Mouse (Mus musculus) embryonic facial prominence, embryonic 10.5 days (tissue): ENCODE results near the gene Zfp618. TPM values are rescaled to one million over a fixed set of nuclear protein-coding genes. Genes with fewer than 3 reads are reported as not detected.
A peak's percentile ranks its signal among the peaks of the same experiment; 100 is the strongest.

ENCODE experiments used
- DNase-seq: peaks from one replicate; pipeline ENCODE4 v3.0.0-alpha.2; 2017; ENCODE audit warnings: low spot score
- H3K27ac ChIP-seq: fragments of 300-500 bp; sonication (generic); replicated peaks from 2 replicates; pipeline ENCODE4 v1.5.1; 2016; ENCODE audit warnings: mild to moderate bottlenecking
- H3K27me3 ChIP-seq: fragments of 300-500 bp; sonication (generic); replicated peaks from 2 replicates; pipeline ENCODE4 v1.6.1; 2016; ENCODE audit warnings: low read depth, mild to moderate bottlenecking; ENCODE audit not compliant: poor library complexity, severe bottlenecking
- H3K36me3 ChIP-seq: fragments of 300-500 bp; sonication (generic); replicated peaks from 2 replicates; pipeline ENCODE4 v1.6.1; 2016; ENCODE audit warnings: mild to moderate bottlenecking, moderate library complexity
- H3K4me1 ChIP-seq: fragments of 300-500 bp; sonication (generic); 2 replicates; pipeline ENCODE4 v1.6.1; 2016
- H3K4me3 ChIP-seq: fragments of 300-500 bp; sonication (generic); 2 replicates; pipeline ENCODE4 v1.5.1; 2016; ENCODE audit warnings: mild to moderate bottlenecking, moderate library complexity
- H3K9me3 ChIP-seq: fragments of 300-500 bp; sonication (generic); 2 replicates; pipeline ENCODE4 v1.6.1; 2016; ENCODE audit warnings: mild to moderate bottlenecking
- WGBS: fragments of 180-500 bp; shearing (Covaris S2); methylation state at CpG from one replicate; pipeline ENCODE4 v1.1.7; 2016; 5-methylcytosine and 5-hydroxymethylcytosine counted together
- polyA plus RNA-seq: library from polyadenylated mRNA; unstranded; fragments of >200 nt; fragmentation: Nextera tagmentation; extraction: Ambion mirVana; gene quantifications from 2 replicates; pipeline ENCODE4 v1.2.1, GENCODE M21; 2016

The Zfp618 gene
- polyA plus RNA-seq, 1 experiment from 2014 or later: 26.9 TPM

DNA sequence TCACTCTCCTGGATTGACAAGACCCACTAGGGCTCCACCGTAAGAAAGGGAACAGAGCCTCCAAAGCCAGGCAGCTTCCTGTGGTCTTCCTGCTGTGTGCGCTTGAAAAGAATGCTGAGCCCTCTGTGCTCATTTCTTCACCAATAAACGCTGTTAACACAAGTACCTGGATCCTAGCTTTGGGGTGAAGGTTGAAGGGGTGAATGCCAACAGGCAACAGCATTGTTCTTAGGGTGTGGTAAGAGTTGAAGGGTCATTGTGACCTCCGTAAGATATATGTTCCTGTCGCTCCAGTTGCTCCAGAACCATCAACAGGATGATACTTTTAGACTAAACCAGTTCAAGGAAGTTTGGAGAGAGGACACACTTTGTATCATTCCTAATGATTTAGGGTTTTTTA is 189.3 kb downstream of the Zfp618 start, which contains the start of gene Ambp:
Gene Ambp, minus strand, starts transcription at position 101 of the 400 bp plus-strand sequence.
- no peak for DNase-seq
- no peaks in the 10 kb centered on the region for H3K9me3 ChIP-seq
- no peaks in the 10 kb centered on the region for H3K36me3 ChIP-seq
- no peak within 1 kb of the TSS for H3K4me3 ChIP-seq
- H3K27me3 ChIP-seq: no peaks in the 10 kb centered on the region
- WGBS: 66% methylated on average over 5 of the region's 5 CpGs
- H3K27ac ChIP-seq: no peak within 1 kb of the TSS
- H3K4me1 ChIP-seq: no peaks in the 10 kb centered on the region

DNA sequence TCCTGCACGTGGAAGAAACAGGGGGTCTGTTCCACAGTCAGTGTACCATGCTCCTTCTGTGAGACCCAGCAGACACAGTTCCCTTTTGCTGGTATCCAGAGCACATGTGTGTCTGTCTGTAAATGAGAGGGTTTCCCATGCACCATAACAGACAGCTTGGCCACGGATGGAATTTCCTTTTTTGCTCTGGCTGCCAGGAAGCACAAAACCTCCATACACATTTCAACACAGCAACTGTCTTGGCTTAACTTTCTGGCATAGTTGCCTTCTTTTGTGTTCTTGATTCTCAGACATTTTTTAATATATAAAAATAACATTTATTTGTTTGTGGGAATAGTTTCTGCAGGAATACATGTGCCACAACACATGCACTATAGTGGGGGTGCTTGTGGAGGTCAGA is 190.2 kb downstream of the Zfp618 start:
- no peaks in the 10 kb centered on the region for H3K36me3 ChIP-seq
- H3K27me3 ChIP-seq: no peaks in the 10 kb centered on the region
- DNase-seq: no peak
- H3K27ac ChIP-seq: no peak overlapping the region
- H3K4me3 ChIP-seq: no peak overlapping the region
- WGBS: 68% methylated on average over 2 of the region's 2 CpGs
- no peaks in the 10 kb centered on the region for H3K9me3 ChIP-seq
- no peaks in the 10 kb centered on the region for H3K4me1 ChIP-seq

DNA sequence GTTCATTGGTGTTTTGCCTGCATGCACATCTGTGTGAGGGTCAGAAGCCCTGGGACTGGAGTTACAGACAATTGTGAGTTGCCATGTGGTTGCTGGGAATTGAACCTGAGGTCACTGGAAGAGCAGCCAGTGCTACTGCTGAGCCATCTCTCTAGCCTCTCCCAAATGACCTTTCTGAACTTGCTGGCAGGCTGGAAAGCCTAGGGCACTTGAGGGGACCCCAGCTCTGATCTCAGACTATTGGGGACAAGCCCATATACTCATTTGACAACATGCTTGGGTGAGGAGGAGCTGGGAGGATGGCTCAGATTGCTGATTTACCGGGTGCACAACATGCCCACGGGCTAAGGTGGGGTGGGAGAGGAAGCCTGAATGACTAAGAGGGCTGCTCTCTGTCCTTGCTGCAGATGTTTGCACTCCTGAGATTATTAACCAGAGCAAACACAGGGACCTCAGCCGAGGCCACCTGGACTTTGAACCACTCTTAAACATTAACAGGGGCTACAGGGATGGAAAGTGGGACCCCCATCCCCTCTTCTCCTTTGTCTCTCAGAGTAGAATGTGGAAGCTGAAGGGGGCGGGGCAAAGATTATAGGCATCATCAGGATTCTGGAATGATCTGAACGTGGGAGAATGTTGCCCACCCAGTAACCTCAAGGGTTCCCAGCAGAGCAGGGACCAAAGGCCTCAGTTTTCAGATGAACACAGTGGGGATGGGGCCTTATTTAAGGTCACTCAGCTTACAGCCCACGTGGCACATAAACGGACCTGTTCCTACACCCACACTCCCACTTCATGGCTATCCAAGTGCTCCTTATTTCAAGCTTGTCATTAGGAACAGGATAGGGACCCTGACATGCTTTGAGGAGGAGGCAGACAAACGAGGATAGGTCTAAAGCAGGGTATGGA is 191.6 kb downstream of the Zfp618 start:
- WGBS: 65% methylated on average over 8 of the region's 8 CpGs
- H3K27ac ChIP-seq: no peak overlapping the region
- no peaks in the 10 kb centered on the region for H3K4me1 ChIP-seq
- no peak overlapping the region for H3K4me3 ChIP-seq
- DNase-seq: no peak
- H3K9me3 ChIP-seq: no peaks in the 10 kb centered on the region
- no peaks in the 10 kb centered on the region for H3K27me3 ChIP-seq
- no peaks in the 10 kb centered on the region for H3K36me3 ChIP-seq

DNA sequence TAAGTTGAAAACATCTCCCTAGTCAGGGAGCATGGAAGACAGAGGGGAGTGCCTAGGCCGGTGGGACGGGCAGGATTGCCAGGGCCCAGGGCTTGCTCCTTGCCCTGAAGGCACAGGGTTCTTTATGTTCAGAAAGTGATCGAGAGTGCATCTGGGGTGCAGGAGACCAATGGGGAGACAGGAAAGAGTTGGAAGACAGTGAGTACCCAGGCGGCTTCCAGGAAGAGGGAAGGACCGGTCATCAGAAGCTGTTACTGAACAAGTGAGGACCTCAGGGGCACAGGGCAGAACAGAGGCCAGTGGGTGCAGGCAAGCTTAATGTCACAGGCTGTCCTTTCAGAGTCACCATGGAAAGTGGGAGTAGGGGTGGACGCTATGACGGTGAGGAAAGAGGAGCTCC is 192.8 kb downstream of the Zfp618 start:
- no peak overlapping the region for H3K27ac ChIP-seq
- DNase-seq: no peak
- H3K4me1 ChIP-seq: no peaks in the 10 kb centered on the region
- WGBS: 88% methylated on average over 7 of the region's 7 CpGs
- no peaks in the 10 kb centered on the region for H3K36me3 ChIP-seq
- H3K9me3 ChIP-seq: no peaks in the 10 kb centered on the region
- H3K27me3 ChIP-seq: no peaks in the 10 kb centered on the region
- no peak overlapping the region for H3K4me3 ChIP-seq

DNA sequence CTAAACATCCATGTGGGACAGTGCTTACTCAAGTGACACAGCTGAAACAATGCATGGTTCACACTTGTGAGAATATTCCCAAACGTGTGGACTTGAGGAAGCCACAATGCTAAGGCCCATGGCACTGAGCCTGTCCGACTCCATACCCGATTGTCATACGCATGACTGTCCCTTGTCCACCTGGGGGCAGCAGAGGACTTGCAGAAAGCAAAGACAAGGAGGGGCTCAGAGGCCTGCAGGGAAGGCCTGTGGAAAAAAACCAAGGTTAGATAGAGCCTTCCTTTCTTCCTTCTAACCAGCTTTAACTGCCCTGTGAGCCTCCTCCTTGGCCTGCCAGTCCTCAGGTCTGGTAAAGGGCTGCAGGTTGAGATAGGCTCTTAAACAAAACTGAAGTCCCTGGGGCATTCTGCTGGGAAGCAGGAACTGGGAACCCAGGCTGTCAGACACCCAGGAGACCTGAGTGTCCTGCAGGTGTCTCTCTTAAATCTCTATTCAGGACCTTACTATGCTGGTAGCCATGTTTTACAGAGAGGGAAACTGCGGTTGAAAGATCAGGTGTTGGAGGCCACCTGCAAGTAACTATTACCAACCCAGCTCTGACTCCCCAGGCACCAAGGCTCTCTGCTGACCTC is 193.7 kb downstream of the Zfp618 start:
- H3K4me3 ChIP-seq: no peak overlapping the region
- peak; percentile 84 for DNase-seq
- H3K9me3 ChIP-seq: no peaks in the 10 kb centered on the region
- H3K36me3 ChIP-seq: no peaks in the 10 kb centered on the region
- WGBS: 21% methylated on average over 5 of the region's 5 CpGs
- H3K4me1 ChIP-seq: no peaks in the 10 kb centered on the region
- no peaks in the 10 kb centered on the region for H3K27me3 ChIP-seq
- no peak overlapping the region for H3K27ac ChIP-seq

DNA sequence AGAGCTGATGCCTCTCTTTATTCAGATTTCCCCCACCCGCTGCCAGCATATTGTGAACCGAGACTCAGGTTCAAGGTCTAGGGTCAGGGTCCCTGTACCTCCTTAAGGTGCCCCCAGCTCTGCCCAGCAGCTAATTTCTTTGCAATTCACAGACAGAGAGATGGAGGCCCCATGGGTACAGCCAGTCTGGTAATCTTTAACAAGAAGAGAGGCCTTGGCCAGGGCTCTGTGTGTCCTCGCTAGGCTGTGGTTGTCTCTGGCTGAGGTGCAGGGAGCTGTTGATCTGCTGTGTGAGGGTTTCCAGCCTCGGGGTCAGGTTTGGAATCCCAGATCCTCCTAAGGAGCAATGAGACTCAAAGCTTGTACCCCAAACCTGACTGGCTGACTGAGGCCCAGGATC is 200.3 kb downstream of the Zfp618 start:
- H3K36me3 ChIP-seq: no peaks in the 10 kb centered on the region
- no peaks in the 10 kb centered on the region for H3K9me3 ChIP-seq
- peaks cover 17% of the 10 kb centered on the region for H3K27me3 ChIP-seq
- no peaks in the 10 kb centered on the region for H3K4me1 ChIP-seq
- 87% methylated on average over 4 of the region's 4 CpGs for WGBS
- DNase-seq: no peak
- no peak overlapping the region for H3K27ac ChIP-seq
- H3K4me3 ChIP-seq: no peak overlapping the region

DNA sequence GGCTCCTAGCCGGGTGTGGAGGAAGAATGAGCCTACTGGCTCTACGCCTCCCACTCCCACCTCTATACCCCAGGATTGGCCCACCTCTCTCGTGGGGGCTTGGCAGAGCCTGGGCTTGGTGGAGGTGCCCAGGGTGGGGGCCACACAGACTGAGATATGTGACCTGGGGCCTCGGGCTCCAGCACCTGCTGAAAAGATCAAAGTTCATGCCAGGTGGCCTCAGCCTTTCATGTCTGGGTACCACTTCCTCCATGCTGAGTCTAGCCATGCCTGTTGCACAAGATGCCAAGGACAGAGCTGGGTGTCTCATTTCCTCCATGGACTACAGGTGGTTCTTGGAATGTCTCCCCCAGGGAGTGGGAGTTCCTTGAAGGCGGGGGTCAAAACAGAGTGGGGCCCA is 200.9 kb downstream of the Zfp618 start:
- H3K27me3 ChIP-seq: peaks cover 24% of the 10 kb centered on the region
- WGBS: 87% methylated on average over 5 of the region's 5 CpGs
- no peaks in the 10 kb centered on the region for H3K9me3 ChIP-seq
- no peaks in the 10 kb centered on the region for H3K36me3 ChIP-seq
- H3K27ac ChIP-seq: no peak overlapping the region; the same call in 1 of the 2 replicates
- H3K4me3 ChIP-seq: no peak overlapping the region
- H3K4me1 ChIP-seq: no peaks in the 10 kb centered on the region
- DNase-seq: no peak

DNA sequence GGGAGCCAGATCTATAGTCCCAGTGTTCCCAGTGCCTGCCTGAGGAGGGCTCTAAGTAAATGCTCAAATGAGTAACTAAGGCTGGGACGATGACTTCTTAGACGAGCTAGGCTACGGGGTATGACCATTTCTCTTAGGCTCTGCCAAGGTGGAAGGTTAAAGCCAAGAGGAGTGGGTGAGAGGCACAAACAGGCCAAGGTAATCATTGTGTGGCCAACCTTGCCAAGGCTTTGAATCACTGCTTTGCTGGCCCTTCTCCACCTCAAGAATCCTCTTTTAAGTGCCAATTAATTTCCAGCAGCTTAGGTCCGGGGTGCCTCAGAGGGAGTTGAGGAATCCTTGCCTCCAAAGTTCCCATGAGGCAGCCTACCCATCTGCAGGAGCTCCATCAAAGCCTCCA is 204.7 kb downstream of the Zfp618 start:
- DNase-seq: no peak
- Histone ChIP-seq H3K36me3 (no peaks in the 10 kb centered on the region), H3K27ac (no peak overlapping the region), H3K4me3 (no peak overlapping the region), H3K9me3 (peaks cover 2% of the 10 kb centered on the region; the same call in 1 of the 2 replicates), H3K4me1 (no peaks in the 10 kb centered on the region), H3K27me3 (peaks cover 39% of the 10 kb centered on the region)
- WGBS: 90% methylated on average over 4 of the region's 4 CpGs

DNA sequence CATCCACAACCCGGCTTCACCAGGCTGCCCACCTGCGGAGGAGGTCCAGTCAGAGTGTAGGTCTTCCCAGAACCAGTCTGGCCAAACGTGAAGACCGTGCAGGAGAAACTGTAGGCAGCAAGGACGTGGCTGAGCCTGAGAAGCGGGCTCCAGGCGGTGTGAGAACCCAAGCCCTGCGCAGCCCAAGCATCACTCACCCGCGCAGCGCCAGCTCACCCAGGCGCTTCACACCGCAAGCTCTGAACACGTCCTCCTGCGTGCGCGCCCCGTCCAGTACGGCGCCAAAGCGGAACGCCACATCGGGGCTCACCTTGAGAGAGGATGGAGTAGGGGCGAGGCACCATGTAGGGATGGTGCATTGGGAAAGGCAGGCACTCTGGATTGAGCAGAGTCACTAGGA is 205.7 kb downstream of the Zfp618 start:
- Histone ChIP-seq H3K27ac (no peak overlapping the region), H3K4me1 (no peaks in the 10 kb centered on the region), H3K9me3 (peaks cover 2% of the 10 kb centered on the region; the same call in 1 of the 2 replicates), H3K36me3 (no peaks in the 10 kb centered on the region), H3K27me3 (peaks cover 39% of the 10 kb centered on the region), H3K4me3 (no peak overlapping the region)
- DNase-seq: no peak
- WGBS: 56% methylated on average over 24 of the region's 24 CpGs

DNA sequence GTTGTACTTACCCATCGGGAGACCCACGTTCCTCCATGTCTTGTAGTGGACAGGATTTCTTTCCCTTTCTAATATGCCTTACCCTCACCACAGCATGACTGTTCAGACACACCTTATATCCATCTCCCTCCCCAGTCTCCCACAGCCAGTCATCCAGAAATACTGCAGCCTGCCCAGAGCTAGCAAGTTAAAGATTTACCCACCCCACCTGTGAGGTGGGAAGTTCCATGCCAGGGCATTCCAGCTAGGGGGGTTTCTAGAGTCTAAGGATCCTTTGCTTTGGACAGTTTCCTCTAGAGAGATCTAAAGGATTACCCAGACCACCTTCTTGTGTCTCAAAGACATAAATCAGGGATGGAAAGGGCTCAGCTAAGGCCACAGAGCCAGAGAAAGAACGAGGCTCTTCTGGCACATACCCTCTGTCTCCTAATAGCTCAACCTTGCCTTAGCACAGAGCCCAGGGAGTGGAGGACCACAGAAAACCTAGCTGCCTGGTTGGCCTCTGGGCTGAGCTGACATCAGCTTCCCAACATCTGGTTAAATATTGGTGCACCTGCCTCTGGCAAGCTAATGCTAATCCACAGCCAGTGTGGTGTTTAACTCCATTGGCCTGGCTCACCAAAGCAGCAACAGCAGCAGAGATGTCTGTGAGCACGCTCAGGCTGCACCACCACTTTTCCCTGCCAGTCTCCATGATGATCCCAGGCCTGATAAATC is 206.8 kb downstream of the Zfp618 start, which contains the start of gene Kif12:
Gene Kif12, minus strand, starts transcription at position 163 of the 717 bp plus-strand sequence.
- 76% methylated on average over 4 of the region's 4 CpGs for WGBS
- Histone ChIP-seq H3K9me3 (peaks cover 2% of the 10 kb centered on the region; the same call in 1 of the 2 replicates), H3K36me3 (no peaks in the 10 kb centered on the region)

DNA sequence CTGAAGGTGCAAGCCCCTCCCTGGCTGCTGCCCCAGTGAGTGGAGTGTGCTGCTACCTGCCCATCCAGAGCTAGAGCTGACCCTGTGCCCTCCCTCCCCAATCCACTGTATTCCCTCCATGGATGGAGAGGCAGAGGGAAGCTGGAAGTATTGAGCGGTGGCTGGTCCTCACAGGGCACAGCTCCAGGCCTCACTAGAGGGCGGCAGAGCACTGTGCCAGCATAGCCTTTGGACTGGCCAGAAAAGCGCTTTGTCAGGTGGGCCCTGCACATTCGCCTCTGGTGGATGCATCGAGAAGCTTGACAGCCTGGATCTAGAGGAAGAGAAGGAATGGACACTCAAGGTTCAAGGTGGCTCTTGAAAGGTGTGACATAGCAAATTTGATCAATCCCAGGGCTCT is 216.2 kb downstream of the Zfp618 start:
- Histone ChIP-seq H3K27ac (no peak overlapping the region), H3K27me3 (peaks cover 10% of the 10 kb centered on the region; the same call in 1 of the 2 replicates), H3K4me1 (peaks cover 6% of the 10 kb centered on the region), H3K9me3 (no peaks in the 10 kb centered on the region), H3K4me3 (no peak overlapping the region), H3K36me3 (no peaks in the 10 kb centered on the region)
- 12% methylated on average over 5 of the region's 5 CpGs for WGBS
- DNase-seq: peak; percentile 72

More for the DNA sequence above, 206.8 kb downstream of the Zfp618 start, which contains the start of gene Kif12:
- peaks cover 39% of the 10 kb centered on the region for H3K27me3 ChIP-seq
- H3K4me3 ChIP-seq: no peak within 1 kb of the TSS
- H3K27ac ChIP-seq: no peak within 1 kb of the TSS
- H3K4me1 ChIP-seq: no peaks in the 10 kb centered on the region
- no peak for DNase-seq

DNA sequence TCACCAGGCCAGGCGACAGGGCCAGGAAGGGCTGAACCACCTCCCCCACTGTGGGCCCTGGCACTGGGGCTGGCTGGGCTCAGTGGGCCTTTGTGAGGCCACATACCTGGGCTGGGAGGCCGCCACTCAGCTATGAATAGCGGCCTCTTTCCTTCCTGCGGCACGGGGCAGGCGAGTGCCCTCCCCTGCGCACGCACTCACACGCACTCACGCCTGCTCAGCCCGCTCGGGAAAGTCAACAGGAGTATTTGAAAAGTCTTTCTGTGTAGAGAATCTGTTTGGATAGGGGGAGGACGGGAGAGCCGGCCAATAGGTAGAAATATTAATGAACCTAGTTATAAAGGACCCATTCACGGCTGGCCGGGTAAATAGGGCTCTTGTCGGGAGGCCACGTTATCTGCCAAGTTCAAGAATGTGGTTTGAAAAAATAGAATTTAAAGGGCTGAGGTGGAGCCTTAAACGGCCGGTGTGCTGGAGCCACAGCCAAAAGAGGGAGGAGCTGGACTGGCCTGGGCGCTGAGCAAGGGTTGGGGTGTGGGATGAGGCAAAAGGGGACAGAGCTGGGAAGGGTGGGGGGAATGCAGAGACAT is 221.0 kb downstream of the Zfp618 start:
- Histone ChIP-seq H3K9me3 (no peaks in the 10 kb centered on the region), H3K4me3 (no peak overlapping the region), H3K27ac (peak overlapping the region; percentile 48; the same call in 1 of the 2 replicates), H3K27me3 (peaks cover 10% of the 10 kb centered on the region; the same call in 1 of the 2 replicates), H3K36me3 (no peaks in the 10 kb centered on the region), H3K4me1 (peaks cover 28% of the 10 kb centered on the region)
- 61% methylated on average over 21 of the region's 21 CpGs for WGBS
- peak; percentile 39 for DNase-seq
